Mouse (Mus musculus) gastrocnemius, postnatal 14 days (tissue): ENCODE data around the gene Ensa. TPM values are rescaled to one million over a fixed set of nuclear protein-coding genes. Genes with fewer than 3 reads are reported as not detected.
"Not testable (repeated sequence)": the region's sequence is repeated elsewhere in the genome, so short reads cannot be mapped to it uniquely, and the experiment has no call there.

Experiments used
- DNase-seq: peaks from one replicate; pipeline ENCODE4 v3.0.0; 2021; ENCODE audit warnings: mixed read lengths
- intact Hi-C: fragments of 180-260 bp; cut with DNase I; formaldehyde crosslinking; loops from one replicate; pipeline ENCODE4 v1.15.1; 2025; ENCODE audit warnings: low total_unique reads
- total RNA-seq, 2 experiments: library from RNA; stranded (reverse); gene quantifications; 2 replicates each; pipeline ENCODE4 v1.2.3; 2021

The Ensa gene
- total RNA-seq, 2 experiments from 2014 or later = 78.4 to 79.8 TPM

DNA sequence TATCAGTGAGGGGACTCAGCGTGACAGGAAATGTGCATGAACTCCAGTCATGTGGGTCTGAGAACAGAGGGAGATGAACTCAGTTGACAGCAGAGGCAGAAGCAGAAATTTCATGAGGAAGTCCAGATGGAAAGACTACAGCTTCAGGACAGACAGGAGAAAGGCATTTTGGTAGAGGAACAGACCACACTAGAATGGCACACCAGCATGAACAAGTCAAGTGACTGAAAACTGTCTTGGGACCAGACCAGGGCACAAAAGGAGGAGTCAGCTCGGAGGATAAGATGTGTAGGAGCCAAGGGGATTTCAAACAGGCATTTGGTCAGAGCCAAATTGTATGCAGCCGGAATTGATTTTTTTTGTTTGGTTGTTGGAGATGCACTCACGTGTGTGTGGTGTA is 10.8 kb downstream of the Ensa start:
- intact Hi-C loops = loop anchor here (10.0 kb wide), 1 partner anchor 139 kb away; no protein-coding TSS in a partner anchor
- no peak for DNase-seq

DNA sequence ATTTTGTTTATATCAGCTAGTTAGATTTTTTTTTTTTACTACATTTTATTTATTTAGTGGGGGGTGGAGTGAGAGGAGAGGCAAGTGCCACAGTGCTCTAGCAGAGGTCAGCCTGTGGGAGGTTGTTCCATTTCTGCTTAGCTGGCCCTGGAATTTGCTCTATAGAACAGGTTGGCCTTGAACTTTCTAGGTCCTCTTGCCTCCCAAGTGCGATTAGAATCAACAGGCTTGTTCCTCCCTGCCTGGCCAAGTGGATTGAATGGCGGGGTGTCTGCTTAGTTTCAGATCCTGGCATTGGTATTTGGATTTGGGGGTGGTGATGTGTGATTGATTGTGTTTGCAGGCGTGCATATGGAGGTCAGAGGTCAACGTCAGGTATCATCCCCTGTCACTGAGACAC is 11.3 kb downstream of the Ensa start:
- intact Hi-C loops = loop anchor here (10.0 kb wide), 1 partner anchor 139 kb away; no protein-coding TSS in a partner anchor
- no peak for DNase-seq

DNA sequence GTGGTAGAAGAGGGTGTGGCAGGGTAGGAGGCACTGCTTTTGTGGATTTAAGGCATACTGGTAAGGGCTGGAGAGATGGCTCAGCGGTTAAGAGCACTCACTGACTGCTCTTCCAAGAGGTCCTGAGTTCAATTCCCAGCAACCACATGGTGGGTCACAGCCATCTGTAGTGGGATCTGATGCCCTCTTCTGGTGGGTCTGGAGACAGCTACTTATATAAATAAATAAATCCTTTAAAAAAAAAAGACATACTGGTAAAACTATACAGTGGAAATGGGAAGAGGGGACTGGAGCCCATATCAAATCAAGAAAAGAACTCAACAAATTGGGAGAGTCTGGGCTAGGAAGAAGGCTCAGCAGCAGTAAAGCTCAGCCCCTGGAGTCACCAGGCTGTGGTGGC is 14.9 kb downstream of the Ensa start:
- no peak for DNase-seq
- intact Hi-C loops = loop anchor here (10.0 kb wide), 1 partner anchor 135 kb away; no protein-coding TSS in a partner anchor

DNA sequence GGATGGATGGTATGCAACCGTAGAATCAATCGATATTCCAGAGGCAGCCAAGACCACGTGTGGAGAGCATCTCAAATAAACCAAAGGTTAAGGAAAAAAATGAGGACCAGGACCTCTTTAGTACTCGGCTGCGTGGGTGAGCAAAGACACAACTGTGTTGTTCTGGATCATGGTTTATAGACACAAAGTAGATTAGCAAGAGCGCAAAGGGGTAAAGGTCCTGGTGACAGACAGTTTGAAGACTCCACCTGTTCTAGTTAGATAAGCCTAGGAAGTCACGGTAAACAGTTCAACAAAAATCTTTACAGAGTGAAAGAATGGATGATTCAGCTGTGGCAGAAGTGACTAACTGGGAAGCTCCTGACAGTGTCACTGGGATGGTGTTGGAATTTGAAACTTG is 18.3 kb downstream of the Ensa start:
- DNase-seq = no peak
- intact Hi-C loops = no loop called here

DNA sequence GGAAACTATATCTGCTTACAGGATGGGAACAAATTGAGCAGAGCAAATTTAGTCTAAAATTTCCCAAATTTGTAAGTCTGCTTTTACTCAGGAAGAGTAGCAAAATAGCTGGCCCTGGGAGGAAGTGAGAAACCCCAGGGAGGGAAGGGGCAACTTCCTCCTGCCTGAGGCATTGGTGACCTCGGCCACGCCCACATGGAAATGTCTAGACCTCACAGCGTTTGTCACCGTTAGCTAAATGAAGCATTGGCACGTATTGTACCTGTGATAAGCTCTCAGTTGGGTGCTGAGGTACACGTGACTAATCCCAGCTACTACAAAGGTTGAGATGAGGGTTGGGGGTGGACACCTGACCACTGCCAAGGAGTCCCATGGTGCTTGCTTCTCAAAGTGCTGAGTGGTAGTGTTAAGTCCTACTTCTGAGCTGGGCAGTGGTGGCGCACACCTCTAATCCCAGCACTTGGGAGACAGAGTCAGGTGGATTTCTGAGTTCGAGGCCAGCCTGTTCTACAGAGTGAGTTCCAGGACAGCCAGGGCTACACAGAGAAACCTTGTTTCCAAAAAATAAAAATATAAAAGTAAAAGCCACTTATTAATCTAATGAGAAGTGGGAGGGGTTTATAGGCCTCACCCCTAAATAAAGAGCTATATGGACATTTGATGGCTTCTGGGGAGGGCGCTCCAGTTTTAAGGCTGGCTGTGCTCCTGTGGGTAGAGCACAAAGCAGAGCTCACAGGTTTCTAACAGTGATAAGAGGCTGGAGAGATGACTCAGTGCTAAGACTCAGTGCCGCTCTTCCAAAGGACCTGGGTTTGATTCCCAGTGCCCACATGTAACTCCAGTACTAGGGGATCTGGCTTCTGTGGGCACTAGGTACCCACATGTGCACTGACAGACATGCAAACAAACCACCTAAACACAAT is 20.8 kb downstream of the Ensa start:
- intact Hi-C loops = no loop called here
- no peak for DNase-seq

DNA sequence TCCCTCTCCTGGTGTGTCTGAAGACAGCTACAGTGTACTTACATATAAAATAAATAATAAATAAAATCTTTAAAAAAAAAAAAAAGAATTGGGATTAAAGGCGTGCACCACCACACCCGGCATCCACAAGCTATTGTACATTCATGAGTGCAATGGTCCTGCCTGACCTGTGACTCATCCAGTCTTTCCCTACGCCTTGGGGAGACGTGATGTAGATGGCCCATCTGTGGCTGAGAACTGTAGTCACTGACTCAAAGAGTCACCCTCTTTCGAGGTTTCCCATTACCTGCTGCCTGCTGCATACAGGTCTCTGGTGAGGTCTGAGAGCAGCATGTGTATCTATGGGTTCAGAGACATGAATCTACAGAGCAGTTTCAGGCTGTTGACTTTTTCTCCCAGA is 23.2 kb downstream of the Ensa start:
- intact Hi-C loops = no loop called here
- DNase-seq = no peak

DNA sequence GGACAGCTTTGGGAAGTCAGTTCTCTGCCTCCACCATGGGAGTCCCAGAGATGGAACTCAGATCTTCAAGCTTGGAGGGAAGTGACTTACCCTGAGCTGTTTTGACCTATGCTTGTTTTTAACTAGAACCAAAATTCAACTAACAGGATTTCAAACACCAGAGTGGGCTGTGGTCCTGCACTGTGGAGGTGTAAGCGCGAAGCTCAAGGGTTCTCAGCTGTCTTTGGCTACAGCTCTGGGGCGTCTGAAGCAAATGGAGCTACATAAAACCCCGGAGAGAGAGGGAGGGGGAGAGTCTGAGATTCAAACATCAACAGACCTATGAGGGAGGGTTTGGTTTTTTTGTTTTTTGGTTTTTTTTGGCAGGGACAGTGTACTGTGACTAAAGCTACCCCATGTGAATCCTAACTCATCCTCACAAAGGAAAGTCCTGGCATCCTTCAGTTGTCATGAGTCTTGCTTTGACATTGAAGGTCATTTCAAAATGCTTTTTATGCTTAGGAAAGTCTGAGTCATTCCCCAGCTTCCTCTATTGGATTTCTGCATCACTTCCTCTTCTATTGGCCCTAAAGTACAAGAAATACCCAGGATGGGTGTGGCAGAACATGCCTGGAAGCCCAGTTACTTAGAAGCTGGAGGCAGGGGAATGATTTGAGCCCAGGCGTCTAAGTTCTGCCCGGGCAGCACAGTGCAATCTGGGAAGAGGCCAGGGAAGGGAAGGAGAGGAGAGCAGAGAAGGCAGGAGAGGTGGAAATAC is 25.7 kb downstream of the Ensa start:
- intact Hi-C loops = no loop called here

DNA sequence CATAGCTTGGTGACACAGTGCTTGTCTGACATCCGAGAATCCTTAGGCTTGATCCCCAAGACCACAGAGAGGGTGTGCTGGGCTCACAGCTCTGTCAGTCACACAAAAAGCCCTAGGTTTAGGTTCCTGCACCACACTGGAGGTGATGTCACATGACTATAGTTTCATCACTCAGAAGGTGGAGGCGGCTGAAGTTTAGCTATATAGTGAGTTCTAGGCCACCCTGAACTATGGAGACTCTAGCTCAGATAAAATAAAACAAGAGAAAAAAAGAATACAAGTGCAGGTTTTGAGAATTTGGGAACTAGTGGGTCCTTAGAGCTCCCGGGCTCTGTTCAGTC is 26.2 kb downstream of the Ensa start:
- no peak for DNase-seq
- intact Hi-C loops = no loop called here

More for the DNA sequence above, 25.7 kb downstream of the Ensa start:
- peak; percentile 36 for DNase-seq

DNA sequence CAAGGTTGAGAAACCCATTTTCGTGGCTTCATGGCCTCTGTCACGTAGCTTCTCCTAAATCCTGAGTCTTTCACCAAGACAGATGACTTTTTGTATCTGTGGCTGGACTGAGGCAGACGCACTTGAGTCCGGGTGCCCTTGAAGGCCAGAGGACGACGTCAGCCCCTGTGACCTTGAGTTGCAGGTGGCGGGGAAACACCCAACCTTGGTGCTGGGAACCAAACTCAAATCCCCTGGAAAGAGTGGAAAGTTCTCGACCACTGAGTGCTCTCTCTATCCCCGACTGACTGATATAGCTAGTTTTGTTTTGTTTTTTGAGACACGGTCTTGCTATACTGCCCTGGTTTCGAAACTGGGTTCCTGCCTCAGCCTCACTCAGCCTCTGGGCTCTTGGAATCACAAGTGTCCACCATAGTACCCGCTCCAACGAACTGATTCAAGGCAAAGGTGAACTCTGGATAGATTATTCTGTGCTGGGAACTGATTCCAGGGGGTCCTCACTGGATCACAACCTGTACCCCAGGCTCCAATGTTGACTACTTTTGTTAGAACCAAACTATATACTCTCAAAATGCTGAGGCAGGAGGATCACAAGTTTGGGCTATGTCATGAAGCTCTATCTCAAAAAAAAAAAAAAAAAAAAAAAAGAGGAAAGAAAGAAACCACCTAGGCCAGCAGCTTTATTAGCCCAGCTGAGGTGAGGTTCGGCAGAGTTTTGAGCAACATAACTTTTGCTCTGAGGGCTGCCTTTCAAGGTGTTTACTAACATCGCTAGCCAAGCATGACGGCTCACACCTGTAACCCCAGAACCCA is 26.8 kb downstream of the Ensa start:
- DNase-seq = no peak
- intact Hi-C loops = no loop called here

DNA sequence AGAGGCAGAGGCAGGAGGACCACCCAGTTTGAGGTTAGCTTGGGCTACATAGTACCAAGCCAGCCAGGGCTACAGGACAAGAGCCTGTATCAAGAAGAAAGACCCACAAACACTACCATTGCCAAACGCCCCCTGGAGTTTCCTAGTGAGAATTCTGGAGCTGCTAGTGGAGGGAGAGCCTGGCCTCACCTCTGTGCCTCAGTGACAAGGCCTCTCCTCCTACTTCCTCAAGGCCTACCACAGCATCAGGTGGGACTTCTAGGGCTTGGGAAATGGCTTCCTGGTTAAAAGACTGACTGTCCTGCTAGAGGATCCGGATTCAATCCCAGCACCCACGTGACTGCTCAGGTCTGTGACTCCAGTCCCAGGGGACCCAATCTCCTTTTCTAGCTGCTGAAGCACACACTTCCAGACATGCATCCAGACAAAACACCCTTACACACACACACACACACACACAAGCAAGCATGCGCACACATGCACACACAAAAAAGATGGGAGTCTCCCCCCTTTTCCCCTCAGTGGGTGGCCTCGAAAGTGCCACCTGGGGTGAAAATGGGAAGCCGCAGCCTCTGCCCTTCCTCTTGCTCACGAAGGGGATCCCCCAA is 27.5 kb downstream of the Ensa start:
- DNase-seq = no peak
- intact Hi-C loops = no loop called here

DNA sequence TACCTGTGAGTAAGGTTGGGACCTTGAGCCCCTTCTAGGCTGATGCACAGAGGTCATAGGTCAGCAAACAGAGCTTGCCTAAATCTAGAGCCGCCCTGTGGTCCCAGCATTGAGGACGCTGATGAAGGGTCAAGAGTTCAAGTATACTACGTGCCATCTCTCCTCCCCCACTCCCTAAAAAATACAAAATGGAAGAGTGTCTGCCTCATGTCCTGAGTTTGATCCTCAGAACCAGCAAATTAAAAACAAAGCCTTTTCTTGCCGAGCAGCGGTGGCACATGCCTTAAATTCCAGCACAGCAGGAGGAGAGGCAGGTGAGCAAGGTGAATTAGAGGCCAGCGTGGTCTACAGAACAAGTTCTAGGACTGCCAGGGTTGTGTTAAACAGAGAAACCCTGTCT is 28.1 kb downstream of the Ensa start:
- intact Hi-C loops = no loop called here
- DNase-seq = no peak

DNA sequence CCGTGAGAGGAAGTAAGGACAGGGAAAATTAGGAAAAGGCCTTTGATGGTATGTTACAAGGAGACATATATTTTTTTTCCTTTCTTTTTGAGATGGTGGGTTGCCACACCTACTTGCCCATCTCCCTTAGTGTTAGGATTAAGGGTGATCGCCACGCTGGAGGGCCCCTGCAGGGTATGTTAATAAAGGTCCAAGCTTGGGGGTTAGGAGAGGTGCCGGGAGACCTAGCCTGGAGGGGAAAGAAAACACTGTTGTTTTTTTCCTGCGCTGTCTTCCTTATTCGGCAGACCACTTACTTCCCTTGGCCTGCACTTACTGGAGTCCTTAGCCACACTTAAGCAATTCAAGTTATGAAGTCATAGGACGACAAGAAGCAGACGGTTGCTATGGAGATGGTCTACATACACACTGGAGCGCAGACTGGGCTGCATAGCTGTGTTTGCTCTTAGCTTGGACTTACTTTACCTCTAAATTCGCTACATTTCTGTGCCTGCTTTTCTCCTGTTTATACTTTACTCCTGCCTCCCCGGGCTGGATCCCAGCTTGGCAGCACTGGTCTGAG is 28.8 kb downstream of the Ensa start:
- intact Hi-C loops = no loop called here
- DNase-seq = no peak

DNA sequence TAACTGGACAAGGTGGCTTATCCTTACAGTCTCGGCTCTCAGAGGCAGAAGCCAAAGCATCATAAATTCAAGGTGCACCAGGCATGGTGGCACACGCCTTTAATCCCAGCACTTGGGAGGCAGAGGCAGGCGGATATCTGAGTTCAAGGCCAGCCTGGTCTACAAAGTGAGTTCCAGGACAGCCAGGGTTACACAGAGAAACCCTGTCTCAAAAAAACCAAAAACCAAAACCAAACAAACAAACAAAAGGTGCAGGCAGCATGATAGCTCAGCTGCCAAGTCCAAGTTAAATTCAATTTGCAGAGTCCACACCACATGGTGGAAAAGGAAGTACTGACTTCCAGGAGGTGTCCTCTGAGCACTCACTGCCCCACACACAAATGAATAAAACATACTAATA is 29.6 kb downstream of the Ensa start:
- intact Hi-C loops = not testable (repeated sequence)

DNA sequence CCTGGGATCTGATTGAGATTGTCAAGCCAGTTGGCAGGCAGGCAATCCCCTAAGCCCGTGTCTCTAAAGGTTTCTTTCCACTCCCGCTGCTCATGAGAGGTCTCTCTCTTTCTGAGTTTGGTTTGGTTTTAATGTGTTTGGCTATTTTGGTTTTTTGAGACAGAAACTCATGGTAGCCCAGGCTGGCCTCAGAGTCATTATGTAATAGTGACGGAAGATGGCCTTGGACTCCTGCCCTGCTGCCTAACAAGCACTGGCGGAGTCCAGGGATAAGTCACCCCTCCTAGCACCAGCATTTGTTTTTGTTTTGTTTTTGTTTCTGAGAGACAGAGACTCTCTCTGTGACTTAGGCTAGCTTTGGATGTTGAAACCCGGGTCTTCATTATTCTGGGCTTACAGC is 30.6 kb downstream of the Ensa start:
- DNase-seq = no peak
- intact Hi-C loops = no loop called here

More for the DNA sequence above, 29.6 kb downstream of the Ensa start:
- not testable (repeated sequence) for DNase-seq

DNA sequence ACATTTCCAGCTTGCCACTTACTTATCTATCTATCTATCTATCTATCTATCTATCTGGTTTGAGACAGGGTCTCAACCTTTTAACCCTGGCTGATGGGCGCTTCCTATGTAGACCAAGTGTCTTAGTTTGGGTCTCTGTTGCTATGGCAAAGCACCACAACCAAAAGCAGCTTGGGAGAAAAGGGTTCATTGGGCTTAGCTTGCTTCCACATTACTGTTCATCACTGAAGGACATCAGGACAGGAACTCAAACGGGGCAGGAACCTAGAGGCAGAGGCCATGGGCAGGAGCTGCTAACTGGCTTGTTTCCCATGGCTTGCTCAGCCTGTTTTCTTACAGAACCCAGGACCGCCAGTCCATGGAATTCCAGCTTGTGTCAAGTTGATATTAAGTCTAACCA is 32.3 kb downstream of the Ensa start:
- no peak for DNase-seq
- intact Hi-C loops = no loop called here

DNA sequence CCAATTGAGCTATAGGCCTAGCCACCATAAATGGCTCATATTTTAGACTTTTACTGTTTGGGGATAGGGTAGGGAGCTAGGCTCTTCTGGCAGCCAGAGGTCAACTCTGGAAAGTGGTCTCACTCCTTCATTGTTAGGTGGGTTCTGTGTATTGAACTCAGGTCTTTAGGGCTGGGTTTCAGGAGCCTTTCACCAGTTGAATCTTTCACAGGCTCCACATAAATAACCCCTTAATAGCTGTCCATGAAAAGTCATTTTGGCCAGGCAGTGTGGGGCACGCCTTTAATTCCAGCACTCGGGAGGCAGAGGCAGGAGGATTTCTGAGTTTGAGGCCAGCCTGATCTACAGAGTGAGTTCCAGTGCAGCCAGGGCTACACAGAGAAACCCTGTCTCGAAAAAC is 32.9 kb downstream of the Ensa start:
- DNase-seq = no peak
- intact Hi-C loops = no loop called here

DNA sequence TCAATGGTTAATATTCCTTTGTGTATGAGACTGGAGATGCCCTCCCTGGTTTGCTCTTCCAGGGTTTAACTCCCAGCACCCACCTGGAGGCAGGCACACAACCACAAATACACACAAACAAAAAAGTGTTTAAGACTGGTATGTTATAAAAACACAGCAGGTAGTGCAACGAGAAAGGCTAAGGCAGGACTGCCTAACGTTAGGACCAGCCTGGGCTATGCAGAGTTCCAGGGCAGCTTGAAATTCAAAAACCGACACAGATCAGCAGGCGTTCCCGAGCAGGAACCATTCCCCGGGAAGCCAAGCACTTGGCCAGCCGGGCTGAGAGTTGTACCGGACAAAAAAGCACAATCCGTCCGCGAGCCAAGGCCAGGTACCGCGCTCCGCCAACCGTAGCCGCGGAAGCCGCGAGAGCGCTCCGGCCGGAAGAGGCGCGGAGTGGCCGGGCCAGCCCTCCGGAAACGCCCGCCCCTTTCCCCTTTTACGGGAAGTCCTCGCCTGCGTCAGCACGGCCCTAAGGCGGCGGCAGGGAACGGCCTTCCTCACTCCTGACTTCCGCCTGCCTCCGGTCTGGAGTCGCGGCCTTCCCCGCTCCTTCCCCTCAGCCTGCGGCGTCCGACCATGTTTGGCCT is 33.6 kb downstream of the Ensa start, which contains the start of gene Mcl1:
Gene Mcl1, plus strand, starts transcription at position 553 of the 632 bp plus-strand sequence.
- intact Hi-C loops = no loop called here
- peak; percentile 97 for DNase-seq

DNA sequence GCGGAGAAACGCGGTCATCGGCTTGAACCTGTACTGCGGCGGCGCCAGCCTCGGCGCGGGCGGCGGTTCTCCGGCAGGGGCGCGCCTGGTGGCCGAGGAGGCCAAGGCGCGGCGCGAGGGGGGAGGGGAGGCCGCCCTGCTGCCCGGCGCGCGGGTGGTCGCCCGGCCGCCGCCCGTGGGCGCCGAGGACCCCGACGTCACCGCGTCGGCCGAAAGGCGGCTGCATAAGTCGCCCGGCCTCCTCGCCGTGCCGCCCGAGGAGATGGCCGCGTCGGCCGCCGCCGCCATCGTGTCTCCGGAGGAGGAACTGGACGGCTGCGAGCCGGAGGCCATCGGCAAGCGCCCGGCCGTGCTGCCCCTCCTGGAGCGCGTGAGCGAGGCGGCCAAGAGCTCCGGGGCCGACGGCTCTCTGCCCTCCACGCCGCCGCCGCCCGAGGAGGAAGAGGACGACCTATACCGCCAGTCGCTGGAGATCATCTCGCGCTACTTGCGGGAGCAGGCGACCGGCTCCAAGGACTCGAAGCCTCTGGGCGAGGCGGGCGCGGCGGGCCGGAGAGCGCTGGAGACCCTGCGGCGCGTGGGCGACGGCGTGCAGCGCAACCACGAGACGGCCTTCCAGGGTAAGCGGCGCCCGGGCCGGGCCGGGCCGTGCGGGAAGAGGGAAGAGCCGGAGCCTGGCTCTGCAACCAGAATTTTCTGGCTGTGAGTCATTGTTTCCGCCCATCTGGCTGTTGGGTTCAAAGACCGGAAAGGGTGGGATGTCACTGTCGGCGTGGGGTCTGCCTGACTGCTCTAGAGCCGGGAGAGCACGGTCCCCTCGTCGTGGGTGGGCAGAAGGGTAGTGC is 34.3 kb downstream of the Ensa start:
- peak; percentile 78 for DNase-seq
- intact Hi-C loops = no loop called here
